Mouse (Mus musculus) MEL (cell line): ENCODE data around the gene Grm1.

ENCODE experiments used
- CTCF ChIP-seq, 3 experiments: IDR thresholded peaks in 2 of 3; conservative IDR thresholded peaks in 1 of 3; 2 replicates each; pipeline ENCODE4 v1.5.1; 2011 to 2012; ENCODE audit warnings: low read length in 3 of 3, low read depth in 2 of 3, mild to moderate bottlenecking in 2 of 3, improper control_type of control experiment in 1 of 3, inconsistent platforms in 1 of 3, mixed read lengths in 1 of 3, moderate library complexity in 1 of 3; ENCODE audit not compliant: control insufficient read depth in 1 of 3, insufficient read depth in 1 of 3, poor library complexity in 1 of 3, severe bottlenecking in 1 of 3
- E2F4 ChIP-seq: IDR thresholded peaks from 2 replicates; pipeline ENCODE4 v1.6.1; 2011; ENCODE audit warnings: low read depth, low read length, improper control_type of control experiment, borderline replicate concordance
- HCFC1 ChIP-seq: IDR thresholded peaks from 2 replicates; pipeline ENCODE4 v1.6.1; 2012; ENCODE audit warnings: low read depth, mild to moderate bottlenecking, inconsistent platforms, low read length, improper control_type of control experiment, moderate library complexity
- MXI1 ChIP-seq: IDR thresholded peaks from 2 replicates; pipeline ENCODE4 v1.6.1; 2011; ENCODE audit warnings: mild to moderate bottlenecking, low read depth, low read length, improper control_type of control experiment
- MYC ChIP-seq: IDR thresholded peaks from 2 replicates; pipeline ENCODE4 v1.6.1; 2011; ENCODE audit warnings: low read depth, mild to moderate bottlenecking, low read length, improper control_type of control experiment, moderate library complexity
- POLR2A ChIP-seq, 2 experiments: IDR thresholded peaks; 2 replicates each; pipeline ENCODE4 v1.6.1; 2011 to 2012; ENCODE audit warnings: low read length in 2 of 2, mild to moderate bottlenecking in 2 of 2, control low read depth in 1 of 2, improper control_type of control experiment in 1 of 2, low read depth in 1 of 2, moderate library complexity in 1 of 2; ENCODE audit not compliant: control insufficient read depth in 1 of 2, insufficient read depth in 1 of 2, poor library complexity in 1 of 2
- TBP ChIP-seq: IDR thresholded peaks from 2 replicates; pipeline ENCODE4 v1.8.0; 2011; ENCODE audit warnings: low read depth, low read length, improper control_type of control experiment
- TCF12 ChIP-seq: IDR thresholded peaks from 2 replicates; pipeline ENCODE4 v1.6.1; 2014; ENCODE audit warnings: low read depth, mild to moderate bottlenecking, inconsistent platforms, low read length, improper control_type of control experiment, moderate library complexity
- UBTF ChIP-seq: IDR thresholded peaks from 2 replicates; pipeline ENCODE4 v1.6.1; 2012; ENCODE audit warnings: low read depth, mild to moderate bottlenecking, inconsistent platforms, low read length, improper control_type of control experiment, moderate library complexity, borderline replicate concordance; ENCODE audit not compliant: insufficient read depth

- TF ChIP-seq MYC (no peak), TCF12 (no peak), CTCF (IDR thresholded peaks at IDR 0.05 in 2 of 3, conservative IDR thresholded peaks at IDR 0.05 in 1 of 3; ENCODE audit: control insufficient read depth in 1 of 3, insufficient read depth in 1 of 3, low read depth in 2 of 3, low read length in 3 of 3, poor library complexity in 1 of 3, severe bottlenecking in 1 of 3) (no peak), POLR2A (IDR thresholded peaks at IDR 0.05; ENCODE audit: control insufficient read depth in 1 of 2, insufficient read depth in 1 of 2, low read depth in 1 of 2, low read length in 2 of 2, poor library complexity in 1 of 2) (no peak), TBP (no peak), UBTF (no peak), E2F4 (no peak), MXI1 (no peak), HCFC1 (no peak)
These were observed 380.8 kb downstream of the Grm1 start for GRCm38 (mm10) chr10:10701326-10701725.
